Mouse (Mus musculus) ovary, postnatal 14 days (tissue): Measurements from ENCODE around the gene Slc35d1.
"Not testable (repeated sequence)": the region's sequence is repeated elsewhere in the genome, so short reads cannot be mapped to it uniquely, and the experiment has no call there.

Experiments used
- DNase-seq: peaks from one replicate; pipeline ENCODE4 v3.0.0; 2022; ENCODE audit warnings: low spot score

The Slc35d1 gene

GRCm38 (mm10) chr4:103188786-103189640, 26.0 kb downstream of the Slc35d1 start:
- no peak for DNase-seq

GRCm38 (mm10) chr4:103180300-103180888, 34.6 kb downstream of the Slc35d1 start:
- no peak for DNase-seq

GRCm38 (mm10) chr4:103179581-103179980, 35.4 kb downstream of the Slc35d1 start:
- DNase-seq: no peak

GRCm38 (mm10) chr4:103178635-103179318, 36.2 kb downstream of the Slc35d1 start:
- DNase-seq: no peak

- DNase-seq: no peak
Observed at GRCm38 (mm10) chr4:103177681-103178080, 37.3 kb downstream of the Slc35d1 start.

GRCm38 (mm10) chr4:103174001-103174400, 41.0 kb downstream of the Slc35d1 start:
- DNase-seq: no peak

GRCm38 (mm10) chr4:103173507-103173906, 41.5 kb downstream of the Slc35d1 start:
- no peak for DNase-seq

GRCm38 (mm10) chr4:103171256-103171655, 43.7 kb downstream of the Slc35d1 start:
- no peak for DNase-seq

- not testable (repeated sequence) for DNase-seq
Observed at GRCm38 (mm10) chr4:103166198-103166597, 48.8 kb downstream of the Slc35d1 start.

GRCm38 (mm10) chr4:103158781-103159180, 56.2 kb downstream of the Slc35d1 start:
- no peak for DNase-seq

- DNase-seq: no peak
Observed at GRCm38 (mm10) chr4:103151946-103152345, 63.0 kb downstream of the Slc35d1 start.

- peak; percentile 67 for DNase-seq
Observed at GRCm38 (mm10) chr4:103146339-103146738, 68.6 kb downstream of the Slc35d1 start.

GRCm38 (mm10) chr4:103136946-103137345, 78.0 kb downstream of the Slc35d1 start:
- DNase-seq: no peak

GRCm38 (mm10) chr4:103126533-103126932, 88.4 kb downstream of the Slc35d1 start:
- no peak for DNase-seq

GRCm38 (mm10) chr4:103123606-103124005, 91.4 kb downstream of the Slc35d1 start:
- DNase-seq: no peak

GRCm38 (mm10) chr4:103123086-103123485, 91.9 kb downstream of the Slc35d1 start:
- DNase-seq: no peak

- DNase-seq: no peak
Observed at GRCm38 (mm10) chr4:103120874-103121389, 94.0 kb downstream of the Slc35d1 start.
